Mouse (Mus musculus): Measurements from ENCODE around the gene Ggt7. TPM values are rescaled to one million over a fixed set of nuclear protein-coding genes. Genes with fewer than 3 reads are reported as not detected.
"Not testable (repeated sequence)": the region's sequence is repeated elsewhere in the genome, so short reads cannot be mapped to it uniquely, and the experiment has no call there.

Gene Ggt7
- total RNA-seq, 2 experiments from 2014 or later, result 0.98 to 1.8 TPM

DNA sequence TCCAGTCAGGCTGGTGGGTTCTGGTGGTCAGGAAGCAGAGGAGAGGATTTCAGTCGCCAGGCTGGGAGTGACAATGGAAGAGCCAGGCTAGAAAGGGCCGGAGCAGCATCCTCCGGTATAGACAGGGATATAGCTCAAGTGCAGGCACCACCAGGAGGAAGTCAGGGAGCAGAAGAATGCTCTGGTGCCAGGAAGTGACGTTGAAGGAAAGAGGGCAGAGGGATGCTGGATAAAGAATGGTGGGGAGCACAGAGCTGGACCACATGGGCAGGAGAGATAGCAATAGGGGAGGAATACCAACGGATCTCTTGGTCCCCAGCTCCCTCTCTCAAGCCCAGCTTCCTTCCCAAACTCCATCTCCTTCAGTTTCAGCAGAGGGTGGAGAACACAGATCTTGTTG, 4.5 kb downstream of the Ggt7 start:
- no peak for DNase-seq
- intact Hi-C loops (cut with DNase I), result no loop called here

DNA sequence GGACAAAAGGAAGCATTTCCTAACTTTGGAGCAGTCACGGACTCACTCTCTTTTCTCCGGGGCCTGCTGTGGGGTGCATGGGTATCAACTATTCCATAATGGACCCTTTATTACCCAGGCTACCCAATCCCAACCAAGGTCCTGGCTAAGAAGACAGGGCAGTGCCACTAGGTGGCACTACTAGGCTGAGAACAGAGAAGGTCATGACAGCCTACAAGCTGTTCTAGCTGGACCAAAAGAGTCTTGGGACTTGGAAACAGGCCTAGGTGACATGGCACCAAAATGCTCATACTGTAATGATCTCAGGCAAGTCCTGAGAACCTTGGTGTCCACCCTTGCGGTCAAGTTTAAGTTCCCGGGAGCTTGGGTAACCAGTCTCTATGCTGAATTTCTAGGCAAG, 5.6 kb downstream of the Ggt7 start:
- intact Hi-C loops (cut with DNase I), result no loop called here
- DNase-seq, result peak; percentile 48 to 56

DNA sequence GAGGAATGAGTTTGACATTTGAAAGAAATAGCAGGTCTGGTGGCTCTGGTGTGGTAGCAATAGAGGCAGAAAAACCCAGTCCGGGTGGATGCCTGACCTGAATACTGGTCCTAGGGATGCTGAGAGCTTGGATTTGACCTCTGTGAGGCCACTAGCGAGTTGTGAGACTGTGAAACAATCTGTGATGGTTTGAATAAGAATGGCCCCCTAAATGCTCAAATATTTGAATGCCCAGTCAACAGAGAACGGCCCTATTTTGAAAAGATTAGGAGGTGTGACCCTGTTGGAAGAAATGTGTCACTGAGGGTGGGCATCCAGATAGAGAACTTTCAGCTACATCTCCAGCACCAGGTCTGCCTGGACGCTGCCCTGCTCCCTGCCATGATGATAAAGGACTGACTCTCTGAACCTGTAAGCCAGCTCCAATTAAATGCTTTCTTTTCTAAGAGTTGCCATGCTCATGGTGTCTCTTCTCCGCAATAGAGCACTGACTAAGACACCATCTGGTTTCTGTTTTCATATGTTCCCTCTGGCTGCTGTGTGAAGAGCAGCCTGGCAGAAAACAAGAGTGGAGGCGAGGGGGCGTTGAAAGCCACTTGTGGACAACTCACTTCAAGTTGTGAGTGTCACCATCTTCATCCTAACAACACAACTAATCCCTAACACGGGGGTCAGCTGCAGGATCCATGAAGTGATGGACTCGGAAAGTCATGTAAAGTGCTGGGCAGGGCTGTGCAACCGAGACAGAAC, 10.1 kb downstream of the Ggt7 start:
- DNase-seq, result no peak
- intact Hi-C loops (cut with DNase I), result no loop called here

DNA sequence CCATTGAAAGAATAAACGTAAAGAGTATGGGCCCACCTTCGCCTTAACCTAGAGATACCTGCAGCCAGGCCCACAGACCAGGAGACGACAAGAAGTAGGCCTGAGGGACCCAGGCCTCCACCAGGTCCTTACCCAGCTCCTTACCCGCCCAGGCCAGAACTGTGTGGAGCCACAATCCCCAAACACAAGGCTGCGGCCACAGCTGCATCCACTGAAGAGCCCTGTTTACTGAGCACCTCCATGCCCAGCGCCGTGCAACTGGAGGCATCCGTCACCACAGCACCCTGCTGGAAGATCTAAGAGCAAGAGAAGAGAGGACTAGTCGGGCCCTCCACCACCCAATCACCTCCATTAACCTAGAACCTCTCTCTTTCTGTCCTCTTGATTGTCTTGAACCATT, 12.2 kb downstream of the Ggt7 start:
- intact Hi-C loops (cut with DNase I), result no loop called here
- no peak for DNase-seq

DNA sequence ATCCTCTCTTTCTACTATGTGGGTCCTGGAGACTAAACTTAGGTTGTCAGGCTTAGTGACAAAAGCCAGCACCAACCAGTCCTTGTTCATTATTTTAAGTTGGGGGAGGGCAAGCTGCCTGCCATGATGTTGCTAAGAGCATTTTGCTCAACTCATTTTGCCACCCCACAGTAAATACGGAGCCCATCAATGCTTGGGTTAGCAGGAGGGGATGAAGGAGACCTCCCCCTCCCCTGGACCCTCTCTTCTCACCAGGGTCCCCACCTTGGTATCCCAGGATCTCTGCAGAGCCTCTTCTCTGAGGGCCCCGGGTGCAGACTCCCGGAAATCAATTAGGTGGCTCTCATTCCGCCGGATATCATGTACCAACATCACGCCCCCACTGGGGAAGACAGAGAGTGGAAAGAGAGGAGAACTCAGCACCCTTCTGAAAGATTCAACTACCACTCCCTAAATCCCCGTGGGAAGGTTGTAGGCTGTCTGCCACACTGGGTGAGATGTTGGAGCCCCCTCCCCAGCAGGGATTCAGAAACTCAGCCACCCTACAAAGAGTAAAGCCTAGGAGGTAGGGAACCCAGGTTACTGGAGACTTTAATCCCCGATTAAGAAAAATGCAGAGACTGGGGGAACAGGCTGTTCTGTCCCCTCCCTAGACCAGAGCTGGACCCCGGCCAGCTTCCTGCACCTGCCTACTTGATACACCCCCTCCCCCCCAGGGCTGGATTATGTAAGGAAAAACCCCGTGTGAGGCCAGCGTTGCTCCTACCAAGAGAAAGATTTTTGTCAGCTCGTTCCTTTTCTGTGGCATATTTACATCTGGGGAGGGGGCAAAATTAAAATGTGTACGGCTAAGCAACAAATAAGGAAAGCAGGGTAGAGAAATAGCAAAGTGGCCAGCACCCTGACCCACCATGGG, 13.3 kb downstream of the Ggt7 start:
- intact Hi-C loops (cut with DNase I), result no loop called here
- no peak for DNase-seq

DNA sequence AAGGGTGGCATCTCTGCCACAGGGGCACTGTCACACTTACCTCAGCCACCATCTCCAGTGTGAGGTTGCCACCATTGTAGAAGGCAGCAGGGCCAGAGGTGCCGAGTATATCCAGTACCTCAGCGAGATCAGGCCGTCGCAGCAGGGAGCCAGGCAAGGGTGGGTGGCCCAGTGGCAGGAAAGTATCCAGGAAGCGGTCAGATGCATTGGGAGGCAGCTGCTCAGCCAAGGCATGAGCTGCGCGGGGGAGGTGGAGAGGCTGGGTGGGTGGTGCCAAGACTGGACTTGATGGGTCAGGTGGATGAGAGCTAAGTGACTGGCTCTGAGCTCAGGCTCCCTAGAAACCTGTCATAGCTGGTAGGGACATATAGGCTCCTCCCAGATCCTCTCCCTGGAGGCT, 15.4 kb downstream of the Ggt7 start:
- intact Hi-C loops (cut with DNase I), result no loop called here
- no peak for DNase-seq

DNA sequence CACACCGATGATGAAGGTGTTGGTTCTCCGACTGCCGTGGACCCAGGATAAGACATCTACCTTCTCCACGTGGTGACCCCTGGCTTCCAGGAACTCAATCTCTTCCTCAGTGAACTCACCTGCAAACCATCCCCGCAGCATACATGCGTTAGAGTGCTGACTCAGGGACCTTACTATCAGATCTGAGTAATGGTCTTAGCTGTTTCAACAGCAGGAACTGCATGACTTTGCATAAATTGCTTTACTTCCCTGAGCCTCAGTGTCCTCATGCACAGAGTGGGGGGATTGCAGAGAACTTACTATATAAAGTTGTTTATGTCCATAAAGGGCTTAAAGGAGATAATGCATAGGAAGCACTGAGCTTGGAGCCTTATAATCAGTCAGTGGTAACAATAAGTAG, 27.0 kb downstream of the Ggt7 start:
- intact Hi-C loops (cut with DNase I), result no loop called here
- no peak for DNase-seq

DNA sequence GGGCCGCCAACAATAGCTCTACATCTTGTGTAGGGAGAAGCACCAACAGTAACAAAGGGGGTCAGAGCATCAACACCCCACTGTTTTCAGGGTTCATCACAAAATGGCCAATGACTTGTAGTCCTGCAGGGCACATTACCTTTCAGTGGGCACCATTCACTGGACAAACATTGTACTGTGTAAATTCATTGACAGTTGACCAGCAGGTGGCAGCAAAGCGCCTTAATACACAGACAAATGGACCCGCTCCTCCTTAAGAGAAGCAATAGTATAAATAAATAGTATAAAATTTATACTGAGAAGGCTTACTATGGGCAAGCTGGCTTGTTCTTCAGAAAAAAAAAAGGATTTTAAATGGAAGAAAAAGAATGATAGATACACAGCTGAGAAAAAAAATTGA, 36.0 kb downstream of the Ggt7 start:
- intact Hi-C loops (cut with DNase I), result no loop called here
- peak; percentile 55 to 78 for DNase-seq

DNA sequence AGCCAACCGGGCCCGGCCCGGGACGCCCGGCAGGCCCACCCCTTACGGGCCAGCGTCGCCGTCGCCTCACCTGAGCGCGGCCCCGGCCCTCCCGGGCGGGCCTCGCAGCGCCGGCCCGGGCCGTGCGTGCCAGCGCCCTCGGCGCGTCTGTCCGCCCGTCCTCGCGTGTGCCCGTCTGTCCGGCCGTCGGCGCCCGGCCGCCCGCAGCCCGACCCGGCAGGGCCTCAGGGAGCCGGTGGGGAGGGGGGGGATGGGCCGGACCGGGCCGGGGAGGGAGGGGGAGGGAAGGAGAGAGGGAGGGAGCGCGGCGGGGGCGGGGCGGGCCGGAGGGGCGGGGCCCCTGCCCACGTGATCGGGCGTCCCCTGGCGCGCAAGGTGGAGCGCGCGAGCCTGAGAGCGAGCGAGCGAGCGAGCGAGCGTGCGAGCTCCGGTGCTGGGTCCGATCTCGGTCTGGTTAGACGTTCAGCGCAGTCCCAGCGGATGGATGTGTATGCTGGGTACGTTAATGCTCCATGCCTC, 44.4 kb downstream of the Ggt7 start, which contains the start of gene Ncoa6:
Gene Ncoa6 (minus strand): TSS at position 325 of the 519 bp plus-strand sequence.
- intact Hi-C loops (cut with DNase I), result no loop called here
- DNase-seq, result peak; percentile 69 to 70

DNA sequence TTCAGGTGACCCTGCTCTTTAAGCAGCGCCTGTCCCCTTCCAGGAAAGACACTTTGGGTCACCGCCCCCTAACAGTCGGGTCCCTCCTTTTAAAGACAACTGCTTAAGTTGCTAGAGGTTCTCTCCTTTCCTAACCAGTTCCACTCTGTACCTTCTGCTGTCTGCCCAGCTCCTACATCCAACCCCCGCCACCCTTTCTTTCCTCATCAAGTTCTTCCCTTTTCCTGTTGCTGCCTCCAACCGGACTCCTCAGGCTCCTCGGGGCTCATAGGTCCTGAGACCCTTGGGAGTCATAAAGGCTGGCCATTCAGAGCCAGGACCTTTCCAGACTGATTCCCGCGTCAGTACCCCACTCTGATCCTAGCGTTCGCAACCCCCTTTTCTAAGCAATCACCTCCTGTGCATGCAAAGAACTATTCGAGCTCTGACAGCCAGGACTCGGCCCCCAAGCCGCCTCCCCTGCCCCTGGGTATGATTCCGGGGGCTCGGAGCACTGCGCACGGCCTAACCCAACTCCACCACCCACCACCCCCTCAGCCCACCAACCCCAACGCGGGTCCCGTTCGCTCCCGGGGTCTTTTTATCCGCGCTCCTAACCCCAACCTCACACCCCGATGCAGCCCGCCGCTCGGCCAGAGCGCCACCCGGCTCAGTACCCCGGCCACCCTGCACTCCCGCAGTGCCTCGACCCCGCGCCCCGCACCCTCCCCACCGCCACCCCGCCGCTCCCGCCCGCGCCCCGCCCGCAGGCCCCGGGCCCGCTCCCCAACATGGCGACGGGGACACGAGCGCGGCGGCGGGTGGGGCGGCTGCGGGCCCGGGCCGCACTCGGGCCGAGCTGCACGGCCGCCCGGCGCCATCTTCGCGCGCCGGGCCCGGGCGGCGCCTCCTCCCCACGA, 45.1 kb downstream of the Ggt7 start:
- intact Hi-C loops (cut with DNase I), result no loop called here
- peak; percentile 65 for DNase-seq

DNA sequence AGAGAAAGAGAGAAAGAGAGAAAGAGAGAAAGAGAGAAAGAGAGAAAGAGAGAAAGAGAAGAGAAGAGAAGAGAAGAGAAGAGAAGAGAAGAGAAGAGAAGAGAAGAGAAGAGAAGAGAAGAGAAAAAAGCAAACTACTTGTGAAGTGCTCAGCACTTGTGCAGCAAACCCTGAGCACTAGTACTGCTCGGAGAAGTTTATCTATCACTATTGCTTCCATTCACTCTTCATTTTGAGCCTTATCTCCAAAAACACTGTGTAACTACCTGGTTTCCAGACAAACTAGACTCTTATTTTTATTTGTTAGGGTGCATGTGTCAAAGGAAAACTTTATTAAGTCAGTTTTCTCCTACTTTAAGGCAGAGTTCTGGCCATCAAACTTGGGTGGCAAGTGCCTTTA, 51.2 kb downstream of the Ggt7 start:
- intact Hi-C loops (cut with DNase I), result no loop called here
- no peak for DNase-seq

DNA sequence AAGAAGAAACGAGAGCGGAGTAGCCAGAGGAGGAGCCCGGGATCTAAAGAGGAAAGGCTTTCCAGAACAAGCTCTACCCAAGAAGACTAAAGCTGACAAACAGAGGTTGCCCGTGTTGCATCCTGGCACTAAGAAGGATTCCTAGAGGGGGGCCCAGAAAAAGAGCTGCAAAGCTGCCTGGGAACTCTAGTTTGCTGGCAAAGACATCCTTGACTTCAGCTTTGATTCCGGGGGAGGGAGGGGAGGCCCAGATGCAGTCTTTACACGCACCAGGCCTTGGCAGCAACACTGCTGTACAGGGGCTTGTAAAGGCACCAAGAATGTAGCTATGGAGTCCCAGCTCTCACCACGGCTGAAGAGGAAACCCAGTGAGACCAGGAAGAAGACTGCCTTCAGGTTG, 64.4 kb downstream of the Ggt7 start:
- no peak for DNase-seq
- intact Hi-C loops (cut with DNase I), result no loop called here

DNA sequence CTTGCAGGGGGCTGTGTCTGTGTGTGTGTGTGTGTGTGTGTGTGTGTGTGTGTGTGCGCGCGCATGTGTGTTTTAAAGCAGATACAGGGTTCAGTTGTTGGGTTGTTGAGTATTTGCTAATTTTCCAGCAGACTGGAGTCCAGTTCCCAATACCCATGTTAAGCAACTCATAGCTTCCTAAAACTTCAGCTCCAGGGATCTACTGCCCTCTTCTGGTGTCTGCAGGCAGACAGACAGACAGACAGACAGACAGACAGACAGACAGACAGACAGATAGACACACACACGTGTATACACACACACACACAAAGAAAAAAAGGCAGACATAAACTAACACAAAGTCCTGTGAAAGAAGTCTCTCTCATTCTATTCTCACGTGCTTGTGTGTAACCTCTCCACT, 66.8 kb downstream of the Ggt7 start:
- DNase-seq, result no peak
- intact Hi-C loops (cut with DNase I), result no loop called here

DNA sequence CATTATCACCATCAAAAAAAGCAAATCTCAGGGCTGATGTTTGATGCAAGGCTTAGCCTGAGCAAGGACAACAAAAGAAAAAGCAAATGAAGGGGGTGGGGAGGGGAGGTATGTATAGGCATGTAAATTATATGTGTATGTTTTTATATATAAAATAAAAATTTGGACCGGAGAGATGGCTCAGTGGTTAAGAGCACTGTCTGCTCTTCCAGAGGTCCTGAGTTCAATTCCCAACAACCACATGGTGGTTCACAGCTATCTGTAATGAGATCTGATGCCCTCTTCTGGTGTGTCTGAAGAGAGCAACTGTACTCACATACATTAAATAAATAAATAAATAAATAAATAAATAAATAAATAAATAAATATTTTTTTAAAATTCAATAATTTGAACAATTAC, 70.1 kb downstream of the Ggt7 start:
- intact Hi-C loops (cut with DNase I); DNase-seq: not testable (repeated sequence)

DNA sequence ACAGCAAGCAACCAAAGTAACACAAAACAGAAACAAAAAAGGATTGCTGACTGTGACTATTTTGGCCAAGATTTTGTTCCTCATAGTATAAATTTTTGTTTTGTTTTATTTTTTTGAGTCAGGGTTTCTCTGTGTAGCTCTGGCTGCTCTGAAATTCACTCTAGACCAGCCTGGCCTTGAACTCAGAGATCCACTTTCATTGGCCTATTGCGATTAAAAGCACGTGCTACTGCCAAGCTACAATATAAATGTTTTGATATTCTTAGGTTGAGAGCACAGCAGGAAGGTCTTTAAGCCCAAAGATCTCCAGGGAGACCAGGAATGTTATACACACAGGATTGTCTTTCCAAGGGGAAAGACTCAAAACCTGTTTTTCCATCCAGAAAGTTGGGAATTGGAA, 74.6 kb downstream of the Ggt7 start:
- DNase-seq, result no peak
- intact Hi-C loops (cut with DNase I), result no loop called here

DNA sequence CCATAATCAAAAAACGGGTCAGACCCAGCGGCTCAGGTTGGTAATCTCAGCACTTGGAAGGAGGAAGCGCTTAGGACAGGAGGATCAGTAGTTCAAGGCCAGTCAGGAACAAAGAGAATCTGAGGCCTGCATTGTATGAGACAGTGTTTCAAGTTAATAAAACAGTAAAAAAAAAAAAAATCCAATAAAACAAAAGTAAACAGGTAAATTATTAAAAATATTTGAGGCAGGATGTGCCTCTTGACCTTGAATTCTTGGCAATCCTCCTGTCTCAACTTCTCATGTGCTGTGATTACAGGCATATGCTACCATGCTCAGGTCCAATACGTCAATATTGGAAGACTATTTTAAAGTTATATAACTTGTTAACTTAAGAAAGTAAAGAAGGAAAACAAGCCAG, 75.1 kb downstream of the Ggt7 start:
- no peak for DNase-seq
- intact Hi-C loops (cut with DNase I), result no loop called here

Other genes with a start within 250 kb of the Ggt7 start
- gene Map1lc3a, start 241.9 kb downstream of the Ggt7 start, total RNA-seq (2021), result 100 to 1,000 TPM; 594 to 650 TPM
- 10 to 100 TPM; 36.1 to 38.3 TPM for gene Pigu, start 160.8 kb downstream of the Ggt7 start, total RNA-seq (2021)
- gene Trp53inp2, start 137.2 kb downstream of the Ggt7 start, total RNA-seq (2021), result 100 to 1,000 TPM; 574 to 575 TPM
- gene Ncoa6, start 44.3 kb downstream of the Ggt7 start, total RNA-seq (2021), result 10 to 100 TPM; 40.5 to 40.7 TPM
- gene Acss2, start 289 bp downstream of the Ggt7 start, total RNA-seq (2021), result 10 to 100 TPM; 26.8 to 27.8 TPM
- gene Gss, start 74.6 kb upstream of the Ggt7 start, total RNA-seq (2021), result 10 to 100 TPM; 14.1 to 17.7 TPM
- gene Myh7b, start 93.0 kb upstream of the Ggt7 start, total RNA-seq (2021), result 10 to 100 TPM; 47.8 to 56.4 TPM
- 10 to 100 TPM; 83.1 to 89.9 TPM for gene Trpc4ap, start 174.1 kb upstream of the Ggt7 start, total RNA-seq (2021)
- 10 to 100 TPM; 11.1 to 12.3 TPM for gene Edem2, start 211.2 kb upstream of the Ggt7 start, total RNA-seq (2021)
- gene Gm17581, start 217.6 kb upstream of the Ggt7 start, total RNA-seq (2021), result not detected
- 1 to 10 TPM; 4.3 to 6.8 TPM for gene Procr, start 232.9 kb upstream of the Ggt7 start, total RNA-seq (2021)